Mouse (Mus musculus) brain, adult 10 weeks (tissue): ENCODE results near the gene Olfr157. TPM values are rescaled to one million over a fixed set of nuclear protein-coding genes. Genes with fewer than 3 reads are reported as not detected.

Experiments
- polyA plus RNA-seq: library from polyadenylated mRNA; stranded (reverse); fragments of 350-450 nt; fragmentation: Illumina TruSeq; extraction: RNeasy Lipid Tissue Mini Kit (QIAGEN cat#74804); gene quantifications from one replicate; pipeline ENCODE4 v1.2.3, GENCODE M21; 2015; ENCODE audit warnings: low read depth, low replicate concordance

Olfr157 gene
- not detected for polyA plus RNA-seq

DNA sequence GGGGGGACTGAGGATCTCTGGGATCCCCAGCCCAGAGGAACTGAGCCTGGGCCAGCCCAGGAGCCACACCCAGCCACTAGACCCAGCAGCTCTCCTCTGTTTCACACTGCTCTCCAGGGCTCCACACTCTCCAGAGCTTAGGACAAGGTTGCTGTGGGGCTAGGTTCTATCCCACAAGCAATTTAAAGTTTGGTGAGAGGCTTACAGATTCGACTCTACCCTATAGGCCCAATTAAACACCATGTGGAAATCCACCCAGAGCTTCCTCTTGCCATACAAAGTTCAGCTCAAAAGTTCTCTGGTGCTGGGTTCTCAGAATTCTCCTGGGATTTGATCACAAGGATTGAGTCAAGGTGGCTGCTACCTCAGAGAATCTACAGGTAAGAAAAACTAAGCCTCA lies at the start of gene Olfr157:
TSS of gene Olfr157 (minus strand) at position 101 of the 400 bp plus-strand sequence.

DNA sequence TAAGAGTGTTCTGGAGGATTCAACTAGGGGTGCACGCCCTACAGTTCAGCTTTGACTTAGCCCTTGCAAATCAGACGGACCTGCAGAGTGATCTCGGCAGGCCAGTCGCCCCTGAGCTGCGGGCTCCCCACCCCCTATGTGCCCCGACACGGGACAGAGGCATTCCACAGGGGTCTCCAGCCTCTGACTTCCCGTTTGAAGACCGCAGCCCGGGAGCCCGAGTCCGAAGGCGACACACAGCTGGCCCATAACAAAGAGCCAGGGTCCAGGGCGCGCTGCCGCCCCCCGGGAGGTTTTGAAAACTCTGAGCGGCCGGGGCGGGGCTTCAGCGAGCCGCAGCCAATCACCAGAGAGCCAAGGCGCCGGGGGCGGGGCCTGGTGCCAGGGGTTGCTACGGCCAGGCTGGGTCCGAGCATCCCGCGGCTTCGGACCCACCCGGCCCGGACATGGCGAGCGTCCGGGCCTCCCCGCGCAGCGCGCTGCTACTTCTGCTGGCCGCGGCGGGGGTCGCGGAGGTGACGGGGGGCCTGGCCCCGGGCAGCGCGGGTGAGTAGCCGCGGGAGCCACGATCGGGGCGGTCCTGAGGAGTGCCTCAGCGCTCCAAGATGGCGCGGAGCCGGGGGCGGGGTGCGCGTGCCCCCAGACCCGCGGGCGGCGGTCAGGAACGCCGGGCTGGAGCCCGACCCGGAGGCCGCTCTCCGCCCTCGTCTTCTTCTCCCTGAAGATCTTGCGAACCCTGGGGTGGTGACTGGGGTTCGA lies 35.3 kb upstream of the Olfr157 start, which contains the start of gene Reck:
TSS of gene Reck (plus strand) at position 371 of the 759 bp plus-strand sequence.

DNA sequence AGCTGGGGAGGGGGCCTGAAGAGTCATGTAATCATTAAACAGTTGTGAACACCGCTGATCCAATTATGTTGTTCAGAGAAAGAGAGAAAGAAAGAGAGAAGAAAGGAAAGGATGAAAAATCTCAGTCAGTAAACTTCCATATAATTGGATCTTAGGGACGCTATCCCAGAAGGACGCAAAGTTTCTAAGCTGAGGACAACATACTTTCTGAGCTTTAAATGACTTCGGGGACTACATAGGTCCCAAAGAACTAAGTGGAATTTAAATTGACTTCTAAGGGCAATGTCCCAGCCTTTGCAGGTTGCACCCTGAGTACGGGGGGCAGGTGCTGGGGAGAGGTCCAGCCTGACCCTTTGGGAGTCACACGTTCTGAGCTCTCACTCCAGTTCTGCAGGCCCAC lies 11.3 kb upstream of the Olfr157 start, which contains the start of gene Olfr155:
TSS of gene Olfr155 (plus strand) at position 301 of the 400 bp plus-strand sequence.

DNA sequence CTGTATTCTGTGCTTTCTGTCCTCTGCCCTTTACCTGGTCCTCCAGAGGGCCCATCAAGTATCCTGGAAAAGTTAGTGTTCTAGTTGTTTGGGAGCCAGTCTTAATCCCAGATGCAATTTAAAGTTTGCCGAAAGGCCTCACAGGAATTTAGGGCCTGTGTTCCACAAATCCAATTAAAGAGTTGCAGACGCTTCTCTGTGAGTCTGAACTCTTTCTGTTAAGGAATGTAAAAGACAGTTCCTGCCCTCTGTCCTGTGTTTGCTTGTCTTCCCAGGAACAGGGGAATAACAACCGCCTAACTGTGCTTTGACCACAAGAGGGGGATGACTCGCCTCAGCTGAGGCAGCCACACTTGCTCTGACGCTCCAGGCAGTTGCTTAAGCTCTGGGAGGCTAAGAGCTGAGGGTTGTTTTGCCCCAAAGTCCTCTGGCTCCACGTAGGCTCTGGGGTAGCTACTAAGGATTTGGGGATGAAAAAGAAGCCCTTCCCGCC lies 16.1 kb downstream of the Olfr157 start, which contains the start of gene Olfr156:
TSS of gene Olfr156 (minus strand) at position 51 of the 493 bp plus-strand sequence.

Other genes with a start within 250 kb of the Olfr157 start
- 48.5 TPM for gene Npr2, start 208.3 kb downstream of the Olfr157 start, polyA plus RNA-seq
- 1.5 TPM for gene Spag8, start 186.6 kb downstream of the Olfr157 start, polyA plus RNA-seq
- 69.8 TPM for gene Hint2, start 183.7 kb downstream of the Olfr157 start, polyA plus RNA-seq
- gene Tmem8b, start 171.2 kb downstream of the Olfr157 start, polyA plus RNA-seq: 40.7 TPM
- 1.6 TPM for gene Fam221b, start 171.1 kb downstream of the Olfr157 start, polyA plus RNA-seq
- not detected for gene Olfr70, start 139.4 kb downstream of the Olfr157 start, polyA plus RNA-seq
- gene Olfr71, start 129.9 kb downstream of the Olfr157 start, polyA plus RNA-seq: not detected
- 2.0 TPM for gene Hrct1, start 113.0 kb downstream of the Olfr157 start, polyA plus RNA-seq
- 1.3 TPM for gene Spaar, start 110.2 kb downstream of the Olfr157 start, polyA plus RNA-seq
- not detected for gene Olfr159, start 69.2 kb downstream of the Olfr157 start, polyA plus RNA-seq
- not detected for gene Olfr156, start 16.3 kb downstream of the Olfr157 start, polyA plus RNA-seq
- gene Olfr155, start 11.4 kb upstream of the Olfr157 start, polyA plus RNA-seq: not detected
- 5.6 TPM for gene Reck, start 35.3 kb upstream of the Olfr157 start, polyA plus RNA-seq
- 4.0 TPM for gene Glipr2, start 117.2 kb upstream of the Olfr157 start, polyA plus RNA-seq
- not detected for gene Ccin, start 143.3 kb upstream of the Olfr157 start, polyA plus RNA-seq
- gene Clta, start 164.3 kb upstream of the Olfr157 start, polyA plus RNA-seq: 398 TPM
- gene Gne, start 244.0 kb upstream of the Olfr157 start, polyA plus RNA-seq: 22.7 TPM